Mouse (Mus musculus) liver, postnatal 0 days (tissue): ENCODE data around the gene Plxna1.

Experiments
- CTCF ChIP-seq: sonication (generic); IDR thresholded peaks from 2 replicates; pipeline ENCODE4 v1.5.1; 2016; ENCODE audit warnings: antibody characterized with exemption, low read depth
- EP300 ChIP-seq: IDR thresholded peaks from 2 replicates; pipeline ENCODE4 v1.6.1; 2016; ENCODE audit warnings: antibody characterized with exemption, low read depth, mild to moderate bottlenecking

DNA sequence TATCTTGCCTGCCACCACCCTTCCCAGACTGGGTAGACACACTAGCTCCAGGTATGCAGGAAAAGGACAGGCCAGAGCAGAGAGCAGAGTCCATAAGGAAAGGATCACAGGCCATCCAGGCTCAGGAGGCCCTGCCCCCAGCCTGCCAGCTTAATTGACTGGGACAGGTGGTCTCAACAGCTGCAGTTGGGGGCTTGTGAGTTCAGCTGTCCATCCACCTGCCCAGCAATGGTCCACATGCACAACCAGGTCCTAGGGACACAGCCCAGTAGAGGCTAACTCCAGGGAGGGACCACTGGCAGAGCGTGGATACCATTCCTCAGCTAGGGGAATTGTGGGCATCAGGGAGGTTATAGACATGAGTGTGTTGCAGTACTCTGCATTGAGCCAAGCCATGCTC, 16.6 kb downstream of the Plxna1 start:
- TF ChIP-seq EP300 (no peak), CTCF (no peak)
